19 mouse cellular contexts compared by ENCODE assay signal in genomic region chr5:125337526-125337925, GRCm38 (mm10). TPM values are rescaled to one million over a fixed set of nuclear protein-coding genes. Genes with fewer than 3 reads are reported as not detected.
A peak's percentile ranks its signal among the peaks of the same experiment; 100 is the strongest.
DNase-seq lines count a peak whose midpoint lies in the region; ATAC-seq lines count a peak whose summit lies in the region.
"Had no signal": no experiment of that assay in that cellular context is flagged by ENCODE, and none has a peak within 500 bp of the region (broad histone marks: within the 10 kb centered on the region; RNA-seq: fewer than 3 reads in every experiment).

No protein-coding gene starts in this region.

- no peaks in the 10 kb centered on the region for H3K9me3 ChIP-seq in heart, embryonic 11.5 days (replicated peaks; ENCODE audit: control insufficient read depth, low read length)
- no peaks in the 10 kb centered on the region for H3K9me3 ChIP-seq in kidney, embryonic 15.5 days (replicated peaks)
- H3K9me3 ChIP-seq in kidney, embryonic 16.5 days (ENCODE audit: low read length), result no peaks in the 10 kb centered on the region
- H3K9me3 ChIP-seq in liver, embryonic 11.5 days (ENCODE audit: control insufficient read depth, low read length), result no peaks in the 10 kb centered on the region
- H3K9me3 ChIP-seq: embryonic facial prominence, embryonic 13.5 days; G1E; limb, embryonic 15.5 days; neural tube, embryonic 12.5 days had no signal

- intact Hi-C loops in heart, postnatal 25 days (cut with DNase I), result no loop called here

- H3K27me3 ChIP-seq in heart, embryonic 11.5 days (ENCODE audit: control insufficient read depth, insufficient read depth, low read length), result no peaks in the 10 kb centered on the region
- H3K27me3 ChIP-seq in kidney, embryonic 15.5 days, result no peaks in the 10 kb centered on the region
- H3K27me3 ChIP-seq in kidney, embryonic 16.5 days (ENCODE audit: insufficient read depth, low read length), result no peaks in the 10 kb centered on the region
- no peaks in the 10 kb centered on the region for H3K27me3 ChIP-seq in liver, embryonic 11.5 days (replicated peaks; ENCODE audit: control insufficient read depth, insufficient read depth, low read length)
- H3K27me3 ChIP-seq: embryonic facial prominence, embryonic 13.5 days; limb, embryonic 15.5 days had no signal

- peaks cover 52% of the 10 kb centered on the region for H3K4me1 ChIP-seq in heart, embryonic 11.5 days (ENCODE audit: control insufficient read depth, insufficient read depth, low read length)
- H3K4me1 ChIP-seq in kidney, embryonic 15.5 days, result peaks cover 41% of the 10 kb centered on the region
- peaks cover 31% of the 10 kb centered on the region for H3K4me1 ChIP-seq in kidney, embryonic 16.5 days (ENCODE audit: insufficient read depth, low read length)
- H3K4me1 ChIP-seq in liver, embryonic 11.5 days (replicated peaks; ENCODE audit: control insufficient read depth, insufficient read depth, low read length), result peaks cover 57% of the 10 kb centered on the region

- DNase-seq in heart, postnatal 25 days (ENCODE audit: low spot score), result no peak
- peak; percentile 9 for DNase-seq in adrenal gland, postnatal 14 days
- DNase-seq in liver, embryonic 11.5 days (ENCODE audit: low spot score), result no peak
- no peak for DNase-seq in urinary bladder, postnatal 14 days (ENCODE audit: low spot score)
- no peak for DNase-seq in urinary bladder, postnatal 10 days (ENCODE audit: low spot score)
- DNase-seq: cerebellum, adult 18-20 months; kidney, postnatal 14 days; layer of hippocampus, adult 9-11 months; right cerebral cortex, postnatal 14 days; thymus, postnatal 25 days had no signal

- H3K27ac ChIP-seq in heart, embryonic 11.5 days (ENCODE audit: low read depth, low read length), result 0 out of 2 replicates have a peak overlapping the region, but pooled peaks have one; percentile 25
- 0 out of 2 replicates have a peak overlapping the region, but pooled peaks have one; percentile 45 for H3K27ac ChIP-seq in kidney, embryonic 15.5 days
- H3K27ac ChIP-seq in kidney, embryonic 16.5 days (ENCODE audit: low read length), result no peak overlapping the region
- peak overlapping the region; percentile 13; the same call in 1 of the 2 replicates for H3K27ac ChIP-seq in liver, embryonic 11.5 days (ENCODE audit: low read depth, low read length)
- H3K27ac ChIP-seq: embryonic facial prominence, embryonic 13.5 days; limb, embryonic 15.5 days; neural tube, embryonic 12.5 days; stomach, postnatal 0 days had no signal

- H3K4me2 ChIP-seq in heart, embryonic 11.5 days, result no peak overlapping the region
- H3K4me2 ChIP-seq in kidney, embryonic 15.5 days, result no peak overlapping the region
- H3K4me2 ChIP-seq in kidney, embryonic 16.5 days (replicated peaks; ENCODE audit: low read depth, low read length), result no peak overlapping the region
- peak overlapping the region; percentile 11; the same call in 1 of the 2 replicates for H3K4me2 ChIP-seq in liver, embryonic 11.5 days
- H3K4me2 ChIP-seq: embryonic facial prominence, embryonic 13.5 days; limb, embryonic 15.5 days; neural tube, embryonic 12.5 days had no signal

- no peak for ATAC-seq in heart, embryonic 11.5 days (replicated peaks; ENCODE audit: insufficient number of reproducible peaks, low FRiP score, low TSS enrichment)
- ATAC-seq in kidney, embryonic 15.5 days (replicated peaks; ENCODE audit: low FRiP score), result no peak
- no peak for ATAC-seq in kidney, embryonic 16.5 days (ENCODE audit: low FRiP score, low TSS enrichment)
- ATAC-seq in liver, embryonic 11.5 days (replicated peaks; ENCODE audit: low FRiP score), result no peak

- H3K4me3 ChIP-seq in heart, embryonic 11.5 days (ENCODE audit: low read depth, low read length), result no peak overlapping the region
- no peak overlapping the region for H3K4me3 ChIP-seq in kidney, embryonic 15.5 days (replicated peaks)
- H3K4me3 ChIP-seq in kidney, embryonic 16.5 days (ENCODE audit: low read length), result no peak overlapping the region
- H3K4me3 ChIP-seq in liver, embryonic 11.5 days (ENCODE audit: low read depth, low read length), result no peak overlapping the region
- H3K4me3 ChIP-seq: embryonic facial prominence, embryonic 13.5 days; limb, embryonic 15.5 days; neural tube, embryonic 12.5 days had no signal

- no peaks in the 10 kb centered on the region for H3K36me3 ChIP-seq in heart, embryonic 11.5 days (ENCODE audit: control insufficient read depth, insufficient read depth, low read length)
- no peaks in the 10 kb centered on the region for H3K36me3 ChIP-seq in kidney, embryonic 15.5 days
- no peaks in the 10 kb centered on the region for H3K36me3 ChIP-seq in kidney, embryonic 16.5 days (ENCODE audit: insufficient read depth, low read length)
- H3K36me3 ChIP-seq in liver, embryonic 11.5 days (ENCODE audit: control insufficient read depth, insufficient read depth, low read length), result no peaks in the 10 kb centered on the region
- H3K36me3 ChIP-seq: embryonic facial prominence, embryonic 13.5 days; limb, embryonic 15.5 days; neural tube, embryonic 12.5 days had no signal

- H3K9ac ChIP-seq in heart, embryonic 11.5 days (ENCODE audit: low read depth, low read length), result no peak overlapping the region
- H3K9ac ChIP-seq in kidney, embryonic 15.5 days, result no peak overlapping the region
- H3K9ac ChIP-seq in kidney, embryonic 16.5 days (replicated peaks; ENCODE audit: low read length), result no peak overlapping the region
- no peak overlapping the region for H3K9ac ChIP-seq in liver, embryonic 11.5 days (ENCODE audit: low read depth, low read length)
- H3K9ac ChIP-seq: embryonic facial prominence, embryonic 13.5 days; limb, embryonic 15.5 days; neural tube, embryonic 12.5 days had no signal

- WGBS in heart, embryonic 11.5 days (ENCODE audit: insufficient replicate concordance), result 80% methylated on average over 7 of the region's 7 CpGs
- 87% methylated on average over 7 of the region's 7 CpGs for WGBS in kidney, embryonic 15.5 days
- WGBS in kidney, embryonic 16.5 days, result 85% methylated on average over 7 of the region's 7 CpGs
- WGBS in liver, embryonic 11.5 days, result 80% methylated on average over 7 of the region's 7 CpGs

RNA-seq across cellular contexts. Expression of gene Scarb1, which starts 3.4 kb away (rescaled TPM):
- 57.1 and 67.0 TPM in 2 replicates for polyA plus RNA-seq in heart, embryonic 11.5 days (2014; fragmentation: Nextera tagmentation; extraction: Ambion mirVana)
- 10 to 100 TPM; 29.6 to 35.2 TPM for total RNA-seq in heart, postnatal 25 days (2021)
- polyA plus RNA-seq in kidney, embryonic 15.5 days (2015; fragmentation: Nextera tagmentation; extraction: Ambion mirVana), result 67.6 and 97.9 TPM in 2 replicates
- 91.8 and 103 TPM in 2 replicates for polyA plus RNA-seq in kidney, embryonic 16.5 days (2015; fragmentation: Nextera tagmentation; extraction: Ambion mirVana)
- total RNA-seq in adrenal gland, postnatal 14 days (2021), result 1,757 and 2,166 TPM in 2 replicates
- polyA plus RNA-seq in liver, embryonic 11.5 days (2014; fragmentation: Nextera tagmentation; extraction: Ambion mirVana), result 104 and 108 TPM in 2 replicates

RNA-seq across cellular contexts. Expression of gene Gm10382, which starts 51.6 kb away (rescaled TPM):
- 0.42 TPM in 1 of 2 replicates, not detected in the other for polyA plus RNA-seq in heart, embryonic 11.5 days (2014; fragmentation: Nextera tagmentation; extraction: Ambion mirVana)
- under 1 TPM in 1 of 2 experiments, not detected in 1; 0.22 TPM for total RNA-seq in heart, postnatal 25 days (2021)
- 0.31 and 0.49 TPM in 2 replicates for polyA plus RNA-seq in kidney, embryonic 15.5 days (2015; fragmentation: Nextera tagmentation; extraction: Ambion mirVana)
- polyA plus RNA-seq in kidney, embryonic 16.5 days (2015; fragmentation: Nextera tagmentation; extraction: Ambion mirVana), result 0.34 and 0.51 TPM in 2 replicates
- 0.26 and 0.49 TPM in 2 replicates for total RNA-seq in adrenal gland, postnatal 14 days (2021)
- 0.18 and 0.34 TPM in 2 replicates for polyA plus RNA-seq in liver, embryonic 11.5 days (2014; fragmentation: Nextera tagmentation; extraction: Ambion mirVana)
- total RNA-seq: G1E; midbrain, postnatal 0 days had no signal

RNA-seq across cellular contexts. Expression of gene Ubc, which starts 52.5 kb away (rescaled TPM):
- 833 and 922 TPM in 2 replicates for polyA plus RNA-seq in heart, embryonic 11.5 days (2014; fragmentation: Nextera tagmentation; extraction: Ambion mirVana)
- total RNA-seq in heart, postnatal 25 days (2021), result 1,000 to 10,000 TPM in 1 of 2 experiments, 100 to 1,000 TPM in 1; 907 to 1,197 TPM
- polyA plus RNA-seq in kidney, embryonic 15.5 days (2015; fragmentation: Nextera tagmentation; extraction: Ambion mirVana), result 1,049 and 1,140 TPM in 2 replicates
- 1,279 and 1,344 TPM in 2 replicates for polyA plus RNA-seq in kidney, embryonic 16.5 days (2015; fragmentation: Nextera tagmentation; extraction: Ambion mirVana)
- 1,142 and 1,189 TPM in 2 replicates for total RNA-seq in adrenal gland, postnatal 14 days (2021)
- 772 and 827 TPM in 2 replicates for polyA plus RNA-seq in liver, embryonic 11.5 days (2014; fragmentation: Nextera tagmentation; extraction: Ambion mirVana)
